Mouse (Mus musculus): ENCODE data around the gene Slfn9.

Gene Slfn9

GRCm38 (mm10) chr11:82952612-82953542 is 38.8 kb downstream of the Slfn9 start:
- 71% methylated on average over 9 of the region's 9 CpGs for WGBS

- 19% methylated on average over 28 of the region's 28 CpGs for WGBS
Measured at GRCm38 (mm10) chr11:82951865-82952611, 39.6 kb downstream of the Slfn9 start.

DNA sequence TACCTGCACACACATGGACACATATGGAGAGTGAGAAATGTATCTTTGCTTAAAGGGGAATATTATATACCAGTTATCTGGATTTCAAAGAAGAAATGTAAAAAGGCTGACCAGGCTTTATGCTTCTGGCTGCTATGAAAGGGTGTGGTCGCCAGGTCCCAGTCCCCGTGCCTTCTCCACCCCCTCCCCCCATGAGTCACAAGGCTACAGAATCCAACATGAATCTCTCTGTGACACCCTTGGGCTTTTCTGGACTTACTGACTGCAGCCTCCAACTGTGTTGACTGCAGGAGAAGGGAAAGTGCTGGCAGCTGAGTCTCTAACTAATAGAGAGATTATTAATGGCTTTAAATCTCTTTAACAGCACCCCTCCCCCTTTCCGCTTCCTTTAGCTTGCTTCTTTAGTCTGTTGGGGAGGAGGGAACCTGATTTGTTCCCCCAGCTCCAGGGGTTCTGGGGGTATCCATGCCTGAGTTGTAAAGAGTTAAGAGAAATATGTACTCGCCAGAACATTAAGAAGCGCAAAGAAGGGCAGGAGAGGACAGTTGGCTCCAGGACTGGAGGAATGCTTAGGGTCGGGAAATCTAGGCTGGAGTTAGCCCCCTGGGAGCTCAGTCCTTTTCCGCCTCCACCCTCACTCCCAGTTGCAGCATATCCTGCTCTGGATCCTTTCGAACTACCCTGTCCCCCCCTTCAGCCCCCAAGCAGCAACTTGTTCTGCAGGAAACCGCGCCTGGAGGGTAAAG is 40.7 kb downstream of the Slfn9 start, which contains the start of gene Slfn5:
Slfn5 (plus strand) TSS at position 614 of the 746 bp plus-strand sequence.
- 24% methylated on average over 10 of the region's 10 CpGs for WGBS

DNA sequence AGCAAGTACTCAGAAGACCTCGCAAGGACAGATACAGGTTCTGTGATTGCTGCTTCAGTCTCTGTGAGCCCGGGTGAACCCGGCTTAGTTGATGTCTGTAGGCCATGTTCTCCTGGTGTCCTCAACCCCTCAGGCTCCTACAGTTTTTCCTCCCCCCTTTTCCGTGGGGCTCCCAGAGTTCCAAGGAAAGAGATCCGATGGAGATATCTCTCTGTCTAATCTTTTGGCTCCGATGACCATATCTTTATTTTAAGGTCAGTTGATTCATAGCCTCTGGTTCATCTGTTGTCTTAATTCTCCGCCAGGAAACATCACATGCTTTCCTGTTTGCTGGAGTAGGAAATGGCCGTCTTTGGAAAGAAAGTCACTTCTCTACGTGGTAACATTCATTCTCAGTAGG is 42.6 kb downstream of the Slfn9 start:
- WGBS, result 80% methylated on average over 9 of the region's 9 CpGs

GRCm38 (mm10) chr11:82947457-82947856 is 44.2 kb downstream of the Slfn9 start:
- 68% methylated on average over 4 of the region's 4 CpGs for WGBS

DNA sequence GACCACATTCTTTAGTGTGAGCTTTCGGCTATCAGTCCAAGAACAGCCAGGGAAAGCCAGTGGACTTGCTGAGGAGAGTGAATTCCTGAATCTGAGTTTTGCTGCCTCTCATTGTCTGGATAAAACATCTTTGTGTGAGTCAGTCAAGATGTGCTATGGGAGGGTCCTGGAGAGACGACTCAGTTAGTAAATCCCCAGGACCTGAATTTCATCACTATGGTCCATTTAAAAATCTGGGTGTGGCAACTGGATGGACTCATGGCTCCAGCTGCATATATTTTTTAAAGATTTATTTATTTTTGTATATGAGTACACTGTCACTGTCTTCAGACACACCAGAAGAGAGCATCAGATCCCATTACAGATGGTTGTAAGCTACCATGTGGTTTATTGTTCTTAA is 46.0 kb downstream of the Slfn9 start:
- 77% methylated on average over 2 of the region's 2 CpGs for WGBS

- 69% methylated on average over 6 of the region's 6 CpGs for WGBS
Measured at GRCm38 (mm10) chr11:82943336-82943735, 48.3 kb downstream of the Slfn9 start.

DNA sequence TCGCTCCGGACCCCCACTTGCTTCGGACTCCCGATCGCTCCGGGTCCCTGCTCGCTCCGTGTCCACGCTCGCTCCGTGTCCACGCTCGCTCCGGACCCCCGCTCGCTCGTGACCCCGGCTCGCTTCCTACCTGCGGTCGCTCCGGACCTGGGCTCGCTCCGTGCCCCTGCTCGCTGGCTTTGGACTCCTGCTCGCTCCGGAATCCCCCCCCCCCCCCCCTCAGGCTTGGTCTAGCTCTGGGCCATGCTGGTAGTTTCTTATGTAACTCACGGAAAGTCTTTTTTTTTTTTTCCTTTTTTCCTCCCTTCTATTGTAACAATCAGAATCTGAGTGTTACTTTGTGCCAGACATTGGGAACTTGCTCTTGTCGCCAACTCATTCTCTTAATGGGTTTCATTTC is 58.4 kb downstream of the Slfn9 start:
- 4% methylated on average over 29 of the region's 29 CpGs for WGBS

DNA sequence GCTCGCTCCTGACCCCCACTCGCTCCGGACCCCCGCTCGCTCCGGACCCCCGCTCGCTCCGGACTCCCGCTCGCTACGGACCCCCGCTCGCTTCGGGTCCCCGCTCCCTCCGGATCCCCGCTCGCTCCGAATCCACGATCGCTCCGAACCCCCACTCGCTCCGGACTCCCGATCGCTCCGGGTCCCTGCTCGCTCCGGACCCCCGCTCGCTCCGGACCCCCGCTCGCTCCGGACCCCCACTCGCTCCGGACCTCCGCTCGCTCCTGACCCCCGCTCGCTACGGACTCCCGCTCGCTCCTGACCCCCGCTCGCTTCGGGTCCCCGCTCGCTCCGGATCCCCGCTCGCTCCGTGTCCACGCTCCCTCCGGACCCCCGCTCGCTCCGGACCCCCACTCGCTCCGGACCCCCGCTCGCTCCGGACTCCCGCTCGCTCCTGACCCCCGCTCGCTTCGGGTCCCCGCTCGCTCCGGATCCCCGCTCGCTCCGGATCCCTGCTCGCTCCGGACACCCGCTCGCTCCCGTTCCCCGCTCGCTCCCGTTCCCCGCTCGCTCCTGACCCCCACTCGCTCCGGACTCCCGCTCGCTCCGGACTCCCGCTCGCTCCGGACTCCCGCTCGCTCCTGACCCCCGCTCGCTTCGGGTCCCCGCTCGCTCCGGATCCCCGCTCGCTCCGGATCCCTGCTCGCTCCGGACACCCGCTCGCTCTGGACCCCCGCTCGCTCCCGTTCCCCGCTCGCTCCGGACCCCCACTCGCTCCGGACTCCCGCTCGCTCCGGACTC is 59.8 kb downstream of the Slfn9 start:
- 2% methylated on average over 118 of the region's 119 CpGs for WGBS

DNA sequence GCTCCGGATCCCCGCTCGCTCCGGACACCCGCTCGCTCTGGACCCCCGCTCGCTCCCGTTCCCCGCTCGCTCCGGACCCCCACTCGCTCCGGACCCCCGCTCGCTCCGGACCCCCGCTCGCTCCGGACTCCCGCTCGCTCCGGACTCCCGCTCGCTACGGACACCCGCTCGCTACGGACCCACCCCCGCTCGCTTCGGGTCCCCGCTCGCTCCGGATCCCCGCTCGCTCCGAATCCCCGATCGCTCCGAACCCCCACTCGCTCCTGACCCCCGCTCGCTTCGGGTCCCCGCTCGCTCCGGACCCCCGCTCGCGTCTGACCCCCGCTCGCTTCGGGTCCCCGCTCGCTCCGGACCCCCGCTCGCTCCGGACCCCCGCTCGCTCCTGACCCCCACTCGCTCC is 60.5 kb downstream of the Slfn9 start:
- 2% methylated on average over 62 of the region's 63 CpGs for WGBS

DNA sequence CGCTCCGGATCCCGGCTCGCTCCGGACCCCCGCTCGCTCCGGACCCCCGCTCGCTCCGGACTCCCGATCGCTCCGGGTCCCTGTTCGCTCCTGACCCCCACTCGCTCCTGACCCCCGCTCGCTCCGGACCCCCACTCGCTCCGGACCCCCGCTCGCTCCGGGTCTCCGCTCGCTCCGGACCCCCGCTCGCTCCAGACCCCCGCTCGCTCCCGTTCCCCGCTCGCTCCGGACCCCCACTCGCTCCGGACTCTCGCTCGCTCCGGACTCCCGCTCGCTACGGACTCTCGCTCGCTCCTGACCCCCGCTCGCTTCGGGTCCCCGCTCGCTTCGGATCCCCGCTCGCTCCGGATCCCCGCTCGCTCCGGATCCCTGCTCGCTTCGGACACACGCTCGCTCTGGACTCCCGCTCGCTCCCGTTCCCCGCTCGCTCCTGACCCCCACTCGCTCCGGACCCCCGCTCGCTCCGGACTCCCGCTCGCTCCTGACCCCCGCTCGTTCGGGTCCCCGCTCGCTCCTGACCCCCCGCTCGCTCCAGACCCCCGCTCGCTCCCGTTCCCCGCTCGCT is 61.2 kb downstream of the Slfn9 start:
- 3% methylated on average over 83 of the region's 85 CpGs for WGBS

DNA sequence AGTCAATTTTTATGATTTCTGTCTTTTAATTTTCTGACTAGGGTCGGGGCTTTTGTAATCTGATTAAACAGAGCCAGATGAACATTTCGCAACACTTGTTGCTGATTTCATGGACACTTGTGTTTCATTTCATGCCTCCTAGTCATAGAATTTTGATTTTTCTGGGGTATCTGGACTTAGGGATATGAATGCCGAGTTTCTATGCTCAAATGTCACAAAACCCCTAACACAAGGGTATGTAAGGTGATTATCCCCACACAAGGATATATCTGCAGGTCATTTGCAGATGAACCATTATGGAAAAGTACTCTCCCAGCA is 62.0 kb downstream of the Slfn9 start:
- WGBS, result 85% methylated on average over 3 of the region's 3 CpGs

DNA sequence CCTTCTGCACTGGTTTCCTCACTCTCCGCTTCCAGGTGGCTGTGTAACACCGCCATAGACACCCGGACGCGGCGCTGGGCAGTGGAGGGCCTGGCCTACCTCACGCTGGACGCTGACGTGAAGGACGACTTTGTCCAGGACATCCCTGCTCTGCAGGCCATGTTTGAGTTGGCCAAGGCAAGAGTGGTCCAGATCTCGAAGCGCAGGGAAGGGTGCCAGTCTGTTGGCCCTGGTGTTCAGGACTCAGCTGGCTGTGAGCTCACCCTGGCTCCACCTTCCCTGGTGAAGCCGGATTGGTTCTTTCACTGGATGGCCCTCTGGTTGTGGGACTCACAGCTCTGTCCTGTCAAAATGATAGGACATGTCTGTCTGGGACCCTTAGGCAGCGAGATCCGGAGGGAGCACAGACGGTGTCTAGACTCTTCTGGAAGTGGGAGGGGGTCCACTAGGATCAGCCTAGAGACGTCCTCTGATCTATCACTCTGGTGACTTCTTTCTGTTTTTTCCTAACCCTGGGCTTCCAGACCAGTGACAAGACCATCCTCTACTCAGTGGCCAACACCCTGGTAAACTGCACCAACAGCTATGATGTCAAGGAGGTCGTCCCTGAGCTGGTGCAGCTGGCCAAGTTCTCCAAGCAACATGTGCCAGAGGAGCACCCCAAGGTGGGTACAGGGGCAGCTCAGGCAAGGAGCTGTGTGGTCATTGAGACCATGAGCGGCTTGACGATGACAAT is 62.6 kb downstream of the Slfn9 start:
- 75% methylated on average over 20 of the region's 20 CpGs for WGBS

All from cerebral cortex, adult 2 months (tissue).